Mouse (Mus musculus) forebrain, embryonic 14.5 days (tissue): ENCODE results near the gene Olfr720. TPM values are rescaled to one million over a fixed set of nuclear protein-coding genes. Genes with fewer than 3 reads are reported as not detected.

Experiments used
- ATAC-seq: fragments of 200-750 bp; cut with Nextera tagmentation; 2 replicates; pipeline ENCODE4 v1.8.0; 2017; ENCODE audit warnings: mild to moderate bottlenecking, moderate library complexity
- DNase-seq: peaks from one replicate; pipeline ENCODE4 v3.0.0-alpha.2; 2015; ENCODE audit warnings: low spot score
- H3K27ac ChIP-seq: fragments of 300-500 bp; sonication (generic); 2 replicates; pipeline ENCODE4 v1.5.1; 2014; ENCODE audit warnings: low read depth, mild to moderate bottlenecking, control low read depth, low read length, moderate library complexity
- H3K27me3 ChIP-seq: fragments of 300-500 bp; sonication (generic); replicated peaks from 2 replicates; pipeline ENCODE4 v1.6.1; 2014; ENCODE audit warnings: low read length, control low read depth, mixed read lengths; ENCODE audit not compliant: control insufficient read depth, insufficient read depth
- H3K36me3 ChIP-seq: fragments of 300-500 bp; sonication (generic); 2 replicates; pipeline ENCODE4 v1.6.1; 2014; ENCODE audit warnings: low read length, control low read depth; ENCODE audit not compliant: control insufficient read depth, insufficient read depth
- H3K4me1 ChIP-seq: fragments of 300-500 bp; sonication (generic); 2 replicates; pipeline ENCODE4 v1.6.1; 2014; ENCODE audit warnings: antibody characterized with exemption, low read length, control low read depth; ENCODE audit not compliant: control insufficient read depth, insufficient read depth
- H3K4me2 ChIP-seq: fragments of 300-500 bp; sonication (generic); 2 replicates; pipeline ENCODE4 v1.6.1; 2014; ENCODE audit warnings: mild to moderate bottlenecking, control low read depth, low read length
- H3K4me3 ChIP-seq: fragments of 300-500 bp; sonication (generic); 2 replicates; pipeline ENCODE4 v1.5.1; 2014; ENCODE audit warnings: low read depth, low read length, control low read depth
- H3K9ac ChIP-seq: fragments of 300-500 bp; sonication (generic); 2 replicates; pipeline ENCODE4 v1.6.1; 2014; ENCODE audit warnings: mild to moderate bottlenecking, low read length, control low read depth, moderate library complexity
- H3K9me3 ChIP-seq: fragments of 300-500 bp; sonication (generic); replicated peaks from 2 replicates; pipeline ENCODE4 v1.6.1; 2016; ENCODE audit warnings: low read length, control low read depth, mixed read lengths; ENCODE audit not compliant: control insufficient read depth
- WGBS: fragments of 180-500 bp; shearing (Covaris S2); extraction: QIAGEN DNeasy Blood & Tissue Kit; methylation state at CpG from one replicate; pipeline ENCODE4 v1.1.7; 2014; 5-methylcytosine and 5-hydroxymethylcytosine counted together
- polyA plus RNA-seq: library from polyadenylated mRNA; unstranded; fragments of >200 nt; fragmentation: Nextera tagmentation; extraction: Ambion mirVana; gene quantifications from 2 replicates; pipeline ENCODE4 v1.2.1, GENCODE M21; 2014

The Olfr720 gene
- polyA plus RNA-seq: not detected in 2 replicates

DNA sequence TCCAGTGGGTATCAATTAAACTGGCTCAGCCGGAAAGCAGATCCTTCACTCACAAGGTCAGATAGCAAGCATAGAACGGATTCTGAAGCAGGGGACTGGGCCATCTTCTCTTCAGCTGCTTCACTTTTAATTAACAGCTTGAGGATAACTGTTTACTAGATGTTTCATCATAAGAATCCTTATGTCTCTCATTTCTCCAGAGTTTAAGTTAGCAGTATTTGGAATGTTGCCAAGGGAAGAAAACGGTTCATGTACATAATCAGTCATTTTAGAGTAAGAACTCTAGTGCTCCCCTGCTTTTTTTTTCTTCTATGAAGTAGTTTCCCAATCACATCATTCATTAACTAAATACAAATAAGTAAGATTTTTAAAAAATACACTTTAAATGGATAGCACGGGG is at the start of gene Olfr720:
Gene Olfr720 (minus strand): TSS at position 101 of the 400 bp plus-strand sequence.
- H3K9ac ChIP-seq: no peak within 1 kb of the TSS
- no peak for ATAC-seq
- no peak within 1 kb of the TSS for H3K4me3 ChIP-seq
- no peaks in the 10 kb centered on the region for H3K9me3 ChIP-seq
- DNase-seq: no peak
- H3K27me3 ChIP-seq: no peaks in the 10 kb centered on the region
- H3K4me2 ChIP-seq: no peak within 1 kb of the TSS
- H3K4me1 ChIP-seq: no peaks in the 10 kb centered on the region
- no peak within 1 kb of the TSS for H3K27ac ChIP-seq
- no peaks in the 10 kb centered on the region for H3K36me3 ChIP-seq
- 90% methylated on average over 4 of the region's 4 CpGs for WGBS

Other genes with a start within 250 kb of the Olfr720 start
- gene Atxn7, start 225.4 kb downstream of the Olfr720 start, polyA plus RNA-seq: 3.5 and 3.6 TPM in 2 replicates
- gene Thoc7, start 225.0 kb downstream of the Olfr720 start, polyA plus RNA-seq: 208 and 217 TPM in 2 replicates
- gene Psmd6, start 65.9 kb downstream of the Olfr720 start, polyA plus RNA-seq: 298 and 305 TPM in 2 replicates
- gene Olfr31, start 136.0 kb upstream of the Olfr720 start, polyA plus RNA-seq: not detected in 2 replicates
- 1.5 and 1.9 TPM in 2 replicates for gene Il3ra, start 159.4 kb upstream of the Olfr720 start, polyA plus RNA-seq
- not detected in 2 replicates for gene Olfr721-ps1, start 214.5 kb upstream of the Olfr720 start, polyA plus RNA-seq